Mouse (Mus musculus): ENCODE data around the gene Olfr1257.
"Not testable (repeated sequence)": the region's sequence is repeated elsewhere in the genome, so short reads cannot be mapped to it uniquely, and the experiment has no call there.

Gene Olfr1257

DNA sequence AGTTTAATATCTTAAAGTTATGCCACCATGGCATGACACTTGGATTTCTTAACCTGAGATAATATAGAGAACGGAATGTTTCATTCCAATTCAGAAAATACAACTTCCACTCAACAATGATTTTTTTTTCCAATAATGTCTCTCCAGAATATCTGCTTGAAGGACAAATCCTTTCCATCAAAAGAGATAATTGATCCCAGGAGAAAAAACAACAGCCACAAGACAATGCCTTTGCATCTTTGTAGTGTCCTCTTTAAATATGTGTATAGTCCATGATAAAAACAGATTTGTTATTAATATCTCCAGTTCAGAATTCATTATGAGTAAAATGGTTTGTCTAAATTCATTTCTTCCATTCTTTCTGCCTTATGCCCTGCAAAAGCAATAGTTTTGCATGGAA lies at the start of gene Olfr1257:
Gene Olfr1257, plus strand, starts transcription at position 301 of the 400 bp plus-strand sequence.
- no peak for DNase-seq (ENCODE audit: low read depth, low spot score)

DNA sequence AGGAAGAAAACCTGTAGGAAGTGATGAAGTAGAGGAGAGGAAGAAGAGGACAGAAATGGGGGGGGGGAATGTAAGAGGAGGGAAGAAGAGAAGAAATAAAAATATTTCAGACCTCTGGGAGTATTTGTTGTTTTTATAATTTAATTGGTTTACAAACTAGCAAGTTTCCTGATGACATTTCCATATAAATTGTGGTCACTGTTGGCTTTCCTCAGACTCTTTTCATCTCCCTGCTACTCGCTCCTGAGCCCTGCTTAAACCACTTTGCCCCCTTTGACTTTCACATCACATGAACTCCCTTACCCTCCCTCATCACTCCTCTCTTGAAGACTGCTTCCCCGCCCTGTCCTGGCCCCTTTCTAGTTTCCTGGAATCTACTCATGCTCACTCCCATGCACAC lies 36.8 kb upstream of the Olfr1257 start, which contains the start of gene Olfr1256:
Gene Olfr1256, minus strand, starts transcription at position 101 of the 400 bp plus-strand sequence.
- DNase-seq (ENCODE audit: low read depth, low spot score): no peak

DNA sequence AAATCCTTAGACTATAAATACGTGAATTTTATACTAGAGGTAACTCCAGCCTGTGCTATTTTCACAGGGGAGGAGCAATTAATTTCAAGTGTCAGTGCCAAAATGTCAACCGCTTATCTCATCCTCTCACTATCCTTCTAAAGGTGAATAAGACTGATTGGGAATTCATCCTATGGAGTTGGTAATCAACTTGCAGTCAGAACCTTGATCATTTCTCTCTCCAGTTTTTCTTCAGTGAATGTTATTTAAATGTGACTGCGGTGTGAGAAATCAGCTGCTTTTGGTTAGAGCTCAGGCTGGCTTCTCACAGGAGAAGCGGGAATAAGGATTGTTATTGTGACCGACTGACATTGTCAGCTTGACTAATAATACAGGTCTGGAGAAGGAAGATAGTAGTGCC lies 30.1 kb upstream of the Olfr1257 start, which contains the start of gene Olfr48:
Gene Olfr48, minus strand, starts transcription at position 101 of the 400 bp plus-strand sequence.
- no peak for DNase-seq (ENCODE audit: low read depth, low spot score)

DNA sequence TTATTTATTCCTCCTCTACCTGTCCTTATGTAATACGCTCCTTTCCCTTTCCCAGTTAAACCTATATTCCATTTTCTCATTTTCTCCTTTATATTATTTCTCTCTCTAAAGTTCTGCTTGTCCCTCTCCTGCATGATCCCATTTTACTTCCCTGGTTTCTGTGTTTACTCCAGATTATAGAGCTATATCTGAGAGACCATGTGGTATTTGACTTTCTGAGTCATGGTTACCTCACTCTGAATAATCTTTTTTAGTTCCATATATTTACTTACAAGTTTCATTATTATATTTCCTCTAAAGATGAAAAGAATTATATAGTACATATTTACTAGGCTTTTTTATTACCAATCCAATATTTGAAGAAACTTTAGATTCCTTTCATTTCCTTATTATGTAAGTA lies 29.0 kb upstream of the Olfr1257 start:
- no peak for DNase-seq (ENCODE audit: low read depth, low spot score)

DNA sequence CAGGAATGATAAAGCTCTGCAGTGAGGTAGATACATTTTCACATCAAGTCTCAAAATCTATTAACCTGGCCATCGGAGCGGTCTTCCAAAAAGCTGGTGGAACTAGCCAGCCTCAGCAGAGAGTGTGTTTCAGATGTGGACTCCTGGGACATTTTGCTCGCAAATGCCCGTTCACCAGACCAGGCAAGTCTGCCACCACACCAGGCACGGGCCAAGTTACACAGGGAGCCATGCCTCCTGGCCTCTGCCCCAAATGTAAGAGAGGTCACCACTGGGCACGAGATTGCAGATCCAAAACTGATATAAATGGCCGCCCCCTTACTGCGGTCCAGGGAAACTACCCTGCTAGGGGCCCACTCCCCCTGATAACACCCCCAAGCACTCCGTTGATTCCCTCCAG lies 34.4 kb downstream of the Olfr1257 start:
- not testable (repeated sequence) for DNase-seq (ENCODE audit: low read depth, low spot score)

DNA sequence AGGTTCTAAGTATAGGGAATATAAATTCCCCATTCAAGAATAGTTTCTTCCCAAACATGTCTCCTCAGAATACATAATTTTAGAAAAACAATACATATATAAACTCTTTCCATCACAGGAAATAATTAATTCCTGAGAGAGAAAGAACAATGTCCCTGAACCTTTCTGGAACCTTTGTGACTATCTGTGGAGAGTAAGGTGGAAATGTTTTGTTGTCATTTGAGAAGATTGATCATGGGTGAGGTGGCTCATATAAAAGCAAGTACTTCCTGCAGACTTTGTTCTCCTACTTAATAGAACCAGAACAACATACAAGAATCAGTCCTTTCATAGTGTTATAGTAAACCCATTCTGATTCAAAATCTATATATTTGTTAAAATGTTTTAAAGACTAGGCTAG lies 48.8 kb downstream of the Olfr1257 start, which contains the start of gene Olfr1258:
Gene Olfr1258, plus strand, starts transcription at position 301 of the 400 bp plus-strand sequence.
- no peak for DNase-seq (ENCODE audit: low read depth, low spot score)
